In genomic region chr2:76369821-76370655, GRCm38 (mm10) we compare ENCODE assay signal across 8 mouse cellular contexts. TPM values are rescaled to one million over a fixed set of nuclear protein-coding genes. Genes with fewer than 3 reads are reported as not detected.
DNase-seq lines count a peak whose midpoint lies in the region; ATAC-seq and TF ChIP-seq lines count a peak whose summit lies in the region.

Rbm45 (plus strand) TSS chr2:76369984.

- peak within 1 kb of the TSS; percentile 82 for H3K9ac ChIP-seq in heart, embryonic 15.5 days
- H3K9ac ChIP-seq in liver, embryonic 14.5 days (replicated peaks), result peak within 1 kb of the TSS; percentile 72
- peak within 1 kb of the TSS; percentile 92 for H3K9ac ChIP-seq in neural tube, embryonic 11.5 days (ENCODE audit: low read length)
- peak within 1 kb of the TSS; percentile 70 for H3K9ac ChIP-seq in stomach, postnatal 0 days (ENCODE audit: low read length)

- no peaks in the 10 kb centered on the region for H3K9me3 ChIP-seq in forebrain, embryonic 10.5 days
- no peaks in the 10 kb centered on the region for H3K9me3 ChIP-seq in heart, embryonic 15.5 days (replicated peaks)
- H3K9me3 ChIP-seq in liver, embryonic 14.5 days (ENCODE audit: control insufficient read depth, low read length), result no peaks in the 10 kb centered on the region
- H3K9me3 ChIP-seq in neural tube, embryonic 11.5 days (ENCODE audit: control insufficient read depth, low read length), result no peaks in the 10 kb centered on the region
- H3K9me3 ChIP-seq in stomach, postnatal 0 days (ENCODE audit: control insufficient read depth, low read length), result no peaks in the 10 kb centered on the region

- H3K4me3 ChIP-seq in forebrain, embryonic 10.5 days, result peak within 1 kb of the TSS; percentile 98
- peak within 1 kb of the TSS; percentile 79 for H3K4me3 ChIP-seq in heart, embryonic 15.5 days
- H3K4me3 ChIP-seq in liver, embryonic 14.5 days (ENCODE audit: insufficient read depth in 1 of 2, low read depth in 2 of 2, low read length in 2 of 2), result peak within 1 kb of the TSS; percentile 75 to 89
- peak within 1 kb of the TSS; percentile 97 for H3K4me3 ChIP-seq in neural tube, embryonic 11.5 days (ENCODE audit: low read depth, low read length)
- peak within 1 kb of the TSS; percentile 70 for H3K4me3 ChIP-seq in stomach, postnatal 0 days (ENCODE audit: low read depth, low read length)

- DNase-seq in CD8-positive naive resting alpha-beta T cell, adult 2 months (ENCODE audit: low read depth in 2 of 2, low spot score in 2 of 2), result peak; percentile 83 to 88
- DNase-seq in c-Kit-positive CD71-negative TER-119-negative erythroid progenitor cells, embryonic 14.5 days (ENCODE audit: low read depth), result peak; percentile 73
- peak; percentile 82 for DNase-seq in forebrain, embryonic 10.5 days (ENCODE audit: extremely low spot score, low spot score)
- peak; percentile 93 for DNase-seq in kidney, postnatal 25 days
- peak; percentile 71 to 75 (median 73) for DNase-seq in liver, embryonic 14.5 days (ENCODE audit: low read depth in 3 of 3, low spot score in 3 of 3)
- peak; percentile 91 for DNase-seq in neural tube, embryonic 11.5 days (ENCODE audit: low spot score)
- peak; percentile 92 for DNase-seq in stomach, postnatal 0 days (ENCODE audit: low spot score)

- H3K27me3 ChIP-seq in forebrain, embryonic 10.5 days (ENCODE audit: poor library complexity, severe bottlenecking), result no peaks in the 10 kb centered on the region
- H3K27me3 ChIP-seq in heart, embryonic 15.5 days, result no peaks in the 10 kb centered on the region
- no peaks in the 10 kb centered on the region for H3K27me3 ChIP-seq in liver, embryonic 14.5 days (ENCODE audit: control insufficient read depth, insufficient read depth, low read length)
- H3K27me3 ChIP-seq in neural tube, embryonic 11.5 days (ENCODE audit: control insufficient read depth, insufficient read depth, low read length), result no peaks in the 10 kb centered on the region
- H3K27me3 ChIP-seq in stomach, postnatal 0 days (ENCODE audit: control insufficient read depth, insufficient read depth, low read length), result no peaks in the 10 kb centered on the region

- peaks cover 13% of the 10 kb centered on the region for H3K4me1 ChIP-seq in forebrain, embryonic 10.5 days
- H3K4me1 ChIP-seq in heart, embryonic 15.5 days (replicated peaks), result peaks cover 20% of the 10 kb centered on the region
- H3K4me1 ChIP-seq in liver, embryonic 14.5 days (replicated peaks; ENCODE audit: control insufficient read depth in 2 of 2, insufficient read depth in 2 of 2, low read length in 1 of 2), result peaks cover 13 to 15% of the 10 kb centered on the region in 2 experiments
- peaks cover 4% of the 10 kb centered on the region; the same call in 1 of the 2 replicates for H3K4me1 ChIP-seq in neural tube, embryonic 11.5 days (ENCODE audit: control insufficient read depth, insufficient read depth, low read length)
- peaks cover 2% of the 10 kb centered on the region; the same call in 1 of the 2 replicates for H3K4me1 ChIP-seq in stomach, postnatal 0 days (replicated peaks; ENCODE audit: control insufficient read depth, insufficient read depth)

- peak within 1 kb of the TSS; percentile 93 for H3K27ac ChIP-seq in forebrain, embryonic 10.5 days
- H3K27ac ChIP-seq in heart, embryonic 15.5 days, result peak within 1 kb of the TSS; percentile 73
- peak within 1 kb of the TSS; percentile 60 for H3K27ac ChIP-seq in liver, embryonic 14.5 days
- peak within 1 kb of the TSS; percentile 60; the same call in 1 of the 2 replicates for H3K27ac ChIP-seq in neural tube, embryonic 11.5 days (ENCODE audit: low read depth, low read length)
- peak within 1 kb of the TSS; percentile 42 for H3K27ac ChIP-seq in stomach, postnatal 0 days (replicated peaks)

- H3K4me2 ChIP-seq in heart, embryonic 15.5 days, result peak within 1 kb of the TSS; percentile 89
- peak within 1 kb of the TSS; percentile 83 for H3K4me2 ChIP-seq in liver, embryonic 14.5 days (ENCODE audit: low read depth)
- peak within 1 kb of the TSS; percentile 84 for H3K4me2 ChIP-seq in neural tube, embryonic 11.5 days (ENCODE audit: low read depth)
- H3K4me2 ChIP-seq in stomach, postnatal 0 days (replicated peaks; ENCODE audit: low read depth), result peak within 1 kb of the TSS; percentile 96

- peaks cover 34% of the 10 kb centered on the region for H3K36me3 ChIP-seq in forebrain, embryonic 10.5 days (replicated peaks)
- H3K36me3 ChIP-seq in heart, embryonic 15.5 days, result peaks cover 15% of the 10 kb centered on the region
- peaks cover 21% of the 10 kb centered on the region; the same call in 1 of the 2 replicates for H3K36me3 ChIP-seq in liver, embryonic 14.5 days (replicated peaks; ENCODE audit: control insufficient read depth, insufficient read depth, low read depth)
- peaks cover 2% of the 10 kb centered on the region; the same call in 1 of the 2 replicates for H3K36me3 ChIP-seq in neural tube, embryonic 11.5 days (ENCODE audit: control insufficient read depth, insufficient read depth, low read length)
- H3K36me3 ChIP-seq in stomach, postnatal 0 days (ENCODE audit: control insufficient read depth, insufficient read depth, low read length), result peaks cover 9% of the 10 kb centered on the region; the same call in 1 of the 2 replicates

- ATAC-seq in heart, embryonic 15.5 days (replicated peaks; ENCODE audit: insufficient number of reproducible peaks, insufficient read depth, low FRiP score, low read depth), result peak; percentile 79
- peak; percentile 91 for ATAC-seq in liver, embryonic 14.5 days (ENCODE audit: insufficient read depth)
- ATAC-seq in neural tube, embryonic 11.5 days (ENCODE audit: insufficient read depth, low FRiP score, low TSS enrichment), result peak; percentile 89
- peak; percentile 94 for ATAC-seq in stomach, postnatal 0 days (ENCODE audit: low FRiP score, low TSS enrichment)

- TF ChIP-seq CTCF in liver, embryonic 14.5 days (IDR thresholded peaks at IDR 0.05; ENCODE audit: low read depth), result peak; percentile 91
- peak; percentile 89 for TF ChIP-seq CTCF in stomach, postnatal 0 days (IDR thresholded peaks at IDR 0.05; ENCODE audit: low read depth)

- WGBS in forebrain, embryonic 10.5 days, result 0% methylated on average over 61 of the region's 61 CpGs
- WGBS in heart, embryonic 15.5 days, result under 1% methylated on average over 61 of the region's 61 CpGs
- under 1% methylated on average over 61 of the region's 61 CpGs for WGBS in liver, embryonic 14.5 days (ENCODE audit: insufficient replicate concordance)
- under 1% methylated on average over 60 of the region's 61 CpGs for WGBS in neural tube, embryonic 11.5 days
- under 1% methylated on average over 61 of the region's 61 CpGs for WGBS in stomach, postnatal 0 days

- TF ChIP-seq EP300 in liver, embryonic 14.5 days (IDR thresholded peaks at IDR 0.05; ENCODE audit: low read depth), result no peak
- TF ChIP-seq EP300 in stomach, postnatal 0 days (optimal IDR thresholded peaks at IDR 0.05), result no peak

RNA-seq across cellular contexts. Expression of gene Rbm45, which starts in this region (rescaled TPM):
- polyA plus RNA-seq in forebrain, embryonic 10.5 days (2016; fragmentation: Nextera tagmentation; extraction: Ambion mirVana), result 15.6 and 19.1 TPM in 2 replicates
- 11.6 and 14.6 TPM in 2 replicates for polyA plus RNA-seq in heart, embryonic 15.5 days (2015; fragmentation: Nextera tagmentation; extraction: Ambion mirVana)
- 5.8 and 8.5 TPM in 2 replicates for polyA plus RNA-seq in liver, embryonic 14.5 days (2012; rRNA removed)
- 5.7 and 6.2 TPM in 2 replicates for polyA plus RNA-seq in liver, embryonic 14.5 days (2014; fragmentation: Nextera tagmentation; extraction: Ambion mirVana)
- polyA plus RNA-seq in neural tube, embryonic 11.5 days (2014; fragmentation: Nextera tagmentation; extraction: Ambion mirVana), result 16.8 and 18.0 TPM in 2 replicates
- 7.8 and 8.9 TPM in 2 replicates for polyA plus RNA-seq in stomach, postnatal 0 days (2015; fragmentation: Nextera tagmentation; extraction: Ambion mirVana)

Comparison
In these comparisons a context has a peak if more than half of its experiments do, and no peak if none do; other contexts are left out.
1. Peak in every context shown above with its lines: DNase-seq, ATAC-seq, H3K4me3 ChIP-seq and H3K27ac ChIP-seq.
2. H3K27ac ChIP-seq: peak in every context shown above with its lines; median percentile 93 in forebrain, embryonic 10.5 days; 73 in heart, embryonic 15.5 days; 60 in liver, embryonic 14.5 days; 60 in neural tube, embryonic 11.5 days; 42 in stomach, postnatal 0 days.